Mouse (Mus musculus) liver, embryonic 14.5 days (tissue): ENCODE results near the gene Rps23.

Source experiments
- CTCF ChIP-seq: IDR thresholded peaks from 2 replicates; pipeline ENCODE4 v1.5.1; 2016; ENCODE audit warnings: antibody characterized with exemption, low read depth, control low read depth
- EP300 ChIP-seq: IDR thresholded peaks from 2 replicates; pipeline ENCODE4 v1.6.1; 2016; ENCODE audit warnings: antibody characterized with exemption, low read depth

GRCm38 (mm10) chr13:90960591-90960990 lies 37.8 kb downstream of the Rps23 start:
- TF ChIP-seq CTCF (no peak), EP300 (no peak)
